Mouse (Mus musculus): ENCODE results near the gene Dnah7b.

DNA sequence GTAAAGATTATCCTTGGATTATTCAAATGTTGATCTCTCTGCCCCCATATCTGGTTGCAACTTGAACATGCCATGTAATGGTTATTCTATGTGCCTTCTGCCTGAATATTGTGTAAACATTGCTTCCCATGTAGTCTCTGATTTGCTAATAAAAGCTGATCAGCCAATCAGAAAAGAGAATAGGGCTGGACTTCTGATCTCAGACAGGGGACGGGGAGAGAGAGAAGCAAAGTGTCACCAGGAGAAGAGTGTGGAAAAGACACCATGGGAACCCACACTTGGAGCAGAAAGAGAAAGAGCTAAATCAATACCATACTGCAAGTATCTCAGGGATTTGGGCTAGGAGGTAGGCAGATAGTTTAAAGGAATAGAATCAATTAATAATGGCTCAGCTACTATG is at the start of gene Dnah7b:
- TF ChIP-seq CTCF (IDR thresholded peaks at IDR 0.05; ENCODE audit: low read depth) (no peak), EP300 (optimal IDR thresholded peaks at IDR 0.05) (no peak)

Data from stomach, postnatal 0 days (tissue).